Mouse (Mus musculus): ENCODE data around the gene Padi3. TPM values are rescaled to one million over a fixed set of nuclear protein-coding genes. Genes with fewer than 3 reads are reported as not detected.

The Padi3 gene
- total RNA-seq, 2 experiments from 2014 or later, result 0.19 to 0.38 TPM

Other genes with a start within 250 kb of the Padi3 start
- 10 to 100 TPM; 45.9 to 46.7 TPM for gene Arhgef10l, start 144.6 kb downstream of the Padi3 start, total RNA-seq (2021)
- gene Rcc2, start 110.1 kb downstream of the Padi3 start, total RNA-seq (2021), result 10 to 100 TPM; 38.2 to 38.5 TPM
- not detected for gene Padi6, start 68.0 kb downstream of the Padi3 start, total RNA-seq (2021)
- under 1 TPM; 0.63 to 0.74 TPM for gene Padi4, start 36.4 kb downstream of the Padi3 start, total RNA-seq (2021)
- gene Padi1, start 35.1 kb upstream of the Padi3 start, total RNA-seq (2021), result not detected
- gene Padi2, start 95.7 kb upstream of the Padi3 start, total RNA-seq (2021), result under 1 TPM; 0.60 to 0.83 TPM
- gene Sdhb, start 150.6 kb upstream of the Padi3 start, total RNA-seq (2021), result 100 to 1,000 TPM; 633 to 638 TPM
- 10 to 100 TPM; 22.4 to 24.3 TPM for gene Atp13a2, start 176.2 kb upstream of the Padi3 start, total RNA-seq (2021)
- 10 to 100 TPM; 63.0 to 65.1 TPM for gene Mfap2, start 199.8 kb upstream of the Padi3 start, total RNA-seq (2021)
- 1 to 10 TPM; 8.2 to 8.3 TPM for gene Crocc, start 249.9 kb upstream of the Padi3 start, total RNA-seq (2021)